Mouse (Mus musculus): ENCODE measurements around the gene Drc1. TPM values are rescaled to one million over a fixed set of nuclear protein-coding genes. Genes with fewer than 3 reads are reported as not detected.

The Drc1 gene
- polyA plus RNA-seq (2012; rRNA removed), result 0.28 and 0.36 TPM in 2 replicates

GRCm38 (mm10) chr5:30281291-30281732, at the start of gene Drc1:
Gene Drc1, plus strand, starts transcription at chr5:30281388.

GRCm38 (mm10) chr5:30232271-30232971, 48.8 kb upstream of the Drc1 start, which contains the start of gene Selenoi:
Gene Selenoi, plus strand, starts transcription at chr5:30232581.

Other genes with a start within 250 kb of the Drc1 start
- gene Tyms, start 207.8 kb upstream of the Drc1 start, polyA plus RNA-seq (2012; rRNA removed), result 54.3 and 60.1 TPM in 2 replicates
- 0.01 and 0.02 TPM in 2 replicates for gene Garem2, start 176.2 kb upstream of the Drc1 start, polyA plus RNA-seq (2012; rRNA removed)
- not detected in 2 replicates for gene 3110082J24Rik, start 175.3 kb upstream of the Drc1 start, polyA plus RNA-seq (2012; rRNA removed)
- 128 and 129 TPM in 2 replicates for gene Hadha, start 126.2 kb upstream of the Drc1 start, polyA plus RNA-seq (2012; rRNA removed)
- gene Hadhb, start 126.1 kb upstream of the Drc1 start, polyA plus RNA-seq (2012; rRNA removed), result 219 and 220 TPM in 2 replicates
- 0.02 and 0.05 TPM in 2 replicates for gene Adgrf3, start 75.7 kb upstream of the Drc1 start, polyA plus RNA-seq (2012; rRNA removed)
- gene Selenoi, start 48.8 kb upstream of the Drc1 start, polyA plus RNA-seq (2012; rRNA removed), result 10.8 and 11.0 TPM in 2 replicates
- 0.01 TPM in 2 replicates for gene Otof, start 180.5 kb downstream of the Drc1 start, polyA plus RNA-seq (2012; rRNA removed)
- gene 1700001C02Rik, start 184.7 kb downstream of the Drc1 start, polyA plus RNA-seq (2012; rRNA removed), result not detected in 2 replicates